Mouse (Mus musculus): ENCODE measurements around the gene Epb41l3. TPM values are rescaled to one million over a fixed set of nuclear protein-coding genes. Genes with fewer than 3 reads are reported as not detected.

The Epb41l3 gene
- polyA plus RNA-seq, 1 experiment from 2014 or later, result 53.7 TPM

DNA sequence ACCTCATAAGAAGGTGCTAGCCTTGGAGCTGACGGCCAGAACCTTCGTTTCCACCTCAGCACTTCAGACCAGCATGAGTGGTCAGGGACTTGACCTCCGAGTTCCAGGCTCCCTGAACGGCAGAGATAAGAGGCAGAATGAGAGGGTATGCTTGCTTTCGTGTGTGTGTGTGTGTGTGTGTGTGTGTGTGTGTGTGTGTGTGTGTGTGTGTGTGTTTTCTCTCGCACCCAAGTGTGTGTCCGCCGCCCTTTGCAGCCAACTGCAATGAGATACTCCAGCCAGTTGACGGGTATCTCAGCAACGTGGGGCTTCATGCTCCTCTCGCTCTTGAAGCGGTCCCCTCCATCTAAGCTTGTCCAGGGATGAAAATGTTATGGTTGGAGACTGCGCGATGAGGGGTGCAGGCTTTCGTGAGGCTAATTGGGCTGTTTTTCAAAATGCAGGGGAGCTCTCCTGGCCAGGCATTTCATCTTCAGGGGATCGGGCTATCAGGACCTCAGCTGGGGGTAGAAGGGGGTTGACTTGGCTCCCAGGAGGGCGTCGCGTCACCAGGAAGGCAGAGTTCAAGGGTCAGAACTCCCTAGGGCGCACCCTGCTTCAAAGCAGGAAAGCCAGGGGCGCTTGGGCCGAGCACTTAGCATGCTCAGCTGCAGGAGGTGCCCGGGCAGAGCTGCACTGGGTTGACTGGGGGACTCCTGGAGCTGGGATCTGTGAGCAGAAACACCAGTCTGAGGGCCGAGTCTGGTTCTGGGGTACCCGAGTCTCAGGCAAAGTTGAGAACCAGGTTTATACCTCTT is 1.5 kb downstream of the Epb41l3 start:
- no peak overlapping the region for H3K27ac ChIP-seq
- peaks cover 52% of the 10 kb centered on the region for H3K27me3 ChIP-seq
- H3K36me3 ChIP-seq, result no peaks in the 10 kb centered on the region
- 3% methylated on average over 25 of the region's 25 CpGs for WGBS
- peaks cover 12% of the 10 kb centered on the region for H3K4me1 ChIP-seq
- peak overlapping the region; percentile 49 for H3K4me3 ChIP-seq
- H3K4me2 ChIP-seq, result peak overlapping the region; percentile 95
- no peak for ATAC-seq (ENCODE audit: borderline replicate concordance, extremely low read depth, low FRiP score, low TSS enrichment)
- H3K9ac ChIP-seq, result peak overlapping the region; percentile 36; the same call in 1 of the 2 replicates
- H3K9me3 ChIP-seq, result no peaks in the 10 kb centered on the region

DNA sequence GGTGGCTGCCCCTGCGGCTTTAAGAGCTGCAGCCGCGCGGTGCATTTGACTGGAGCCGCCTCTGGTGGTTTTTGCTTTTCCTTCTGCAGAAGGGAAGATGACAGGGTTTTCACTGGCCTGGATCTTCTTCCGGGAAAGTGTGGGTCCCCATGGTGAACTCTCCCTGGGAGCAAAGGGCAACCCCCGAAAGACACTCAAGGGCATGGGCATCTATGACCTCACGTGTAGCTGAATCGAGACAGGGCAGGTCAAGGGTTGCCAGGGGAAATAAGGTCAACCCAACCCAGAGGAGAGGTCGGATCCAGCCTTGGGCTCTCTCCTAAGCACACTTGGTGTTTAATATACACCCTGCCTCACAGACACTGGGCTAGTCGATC is 2.0 kb downstream of the Epb41l3 start:
- no peaks in the 10 kb centered on the region for H3K9me3 ChIP-seq
- H3K4me1 ChIP-seq, result peaks cover 12% of the 10 kb centered on the region
- H3K27me3 ChIP-seq, result peaks cover 52% of the 10 kb centered on the region
- no peak overlapping the region for H3K27ac ChIP-seq
- H3K36me3 ChIP-seq, result no peaks in the 10 kb centered on the region
- ATAC-seq (ENCODE audit: borderline replicate concordance, extremely low read depth, low FRiP score, low TSS enrichment), result no peak
- H3K4me2 ChIP-seq, result peak overlapping the region; percentile 95
- no peak overlapping the region for H3K9ac ChIP-seq
- H3K4me3 ChIP-seq, result 0 out of 2 replicates have a peak overlapping the region, but pooled peaks have one; percentile 49
- WGBS, result 17% methylated on average over 11 of the region's 11 CpGs

DNA sequence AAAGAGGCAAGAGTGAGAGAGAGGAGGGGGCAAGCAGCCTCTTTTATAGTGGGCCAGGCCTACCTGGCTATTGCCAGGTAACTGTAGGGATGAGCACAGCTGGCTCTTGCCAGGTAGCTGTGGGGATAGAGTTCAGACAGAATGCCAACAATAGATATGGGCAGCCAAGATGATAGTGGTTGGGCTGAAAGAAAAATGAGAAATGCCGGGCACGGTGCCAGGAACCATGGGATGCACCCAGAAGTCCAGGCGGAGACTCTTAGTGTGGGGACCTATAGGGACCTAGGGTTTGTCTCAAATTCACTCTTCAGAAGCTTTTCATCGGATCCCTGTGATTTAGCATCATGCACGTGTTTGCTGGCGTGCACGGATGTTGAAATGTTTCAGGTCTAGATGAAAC is 6.8 kb downstream of the Epb41l3 start:
- WGBS, result 81% methylated on average over 7 of the region's 7 CpGs
- Histone ChIP-seq H3K4me1 (no peaks in the 10 kb centered on the region), H3K36me3 (no peaks in the 10 kb centered on the region), H3K27me3 (peaks cover 20% of the 10 kb centered on the region), H3K27ac (no peak overlapping the region), H3K4me2 (no peak overlapping the region), H3K9ac (no peak overlapping the region), H3K4me3 (no peak overlapping the region), H3K9me3 (no peaks in the 10 kb centered on the region)
- no peak for ATAC-seq (ENCODE audit: borderline replicate concordance, extremely low read depth, low FRiP score, low TSS enrichment)

DNA sequence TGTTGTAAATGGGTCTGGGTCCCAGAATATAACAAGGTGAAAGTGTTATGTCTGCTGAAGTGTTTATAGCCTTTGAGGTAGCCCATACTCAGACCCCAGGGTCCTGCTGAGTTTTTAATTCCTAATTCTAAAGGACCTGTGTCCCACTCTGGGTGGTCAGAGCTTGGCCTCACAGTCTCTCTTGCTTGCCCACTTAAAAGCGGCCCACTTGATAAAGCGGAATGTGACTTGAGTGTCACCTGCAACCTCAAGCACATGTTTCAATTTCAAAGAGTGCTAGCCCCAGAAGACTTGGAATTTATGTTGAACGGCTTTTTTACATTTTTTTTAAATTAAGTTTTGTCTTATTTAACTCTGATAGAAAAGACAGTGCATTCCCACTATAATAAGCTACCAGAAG is 16.1 kb downstream of the Epb41l3 start:
- no peak for ATAC-seq (ENCODE audit: borderline replicate concordance, extremely low read depth, low FRiP score, low TSS enrichment)
- Histone ChIP-seq H3K9me3 (no peaks in the 10 kb centered on the region), H3K4me3 (no peak overlapping the region), H3K4me1 (no peaks in the 10 kb centered on the region), H3K27me3 (no peaks in the 10 kb centered on the region), H3K36me3 (no peaks in the 10 kb centered on the region), H3K27ac (0 out of 2 replicates have a peak overlapping the region, but pooled peaks have one; percentile 1), H3K4me2 (no peak overlapping the region), H3K9ac (no peak overlapping the region)
- 57% methylated on average over 3 of the region's 3 CpGs for WGBS

DNA sequence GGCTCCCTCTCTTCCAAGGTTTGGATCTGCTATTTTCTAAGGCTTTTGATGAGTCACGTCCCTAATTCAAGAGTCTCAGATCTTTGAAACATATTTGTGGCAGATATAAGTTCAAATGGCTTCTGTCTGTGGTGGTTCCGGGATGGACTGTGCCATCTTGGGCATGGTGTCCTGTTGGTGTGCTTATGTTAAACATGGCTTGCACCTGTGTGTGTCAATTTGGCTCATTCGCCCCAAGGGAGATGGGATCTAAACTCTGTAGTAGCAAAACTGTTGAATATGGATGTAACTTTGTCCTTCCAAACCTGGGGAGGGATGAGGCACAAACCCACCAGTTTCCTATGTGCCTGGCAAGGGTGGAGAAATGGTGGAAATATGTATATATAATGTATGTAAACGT is 21.6 kb downstream of the Epb41l3 start:
- H3K4me2 ChIP-seq, result no peak overlapping the region
- H3K4me1 ChIP-seq, result no peaks in the 10 kb centered on the region
- no peak overlapping the region for H3K27ac ChIP-seq
- no peak overlapping the region for H3K9ac ChIP-seq
- 81% methylated on average over 4 of the region's 4 CpGs for WGBS
- no peak for ATAC-seq (ENCODE audit: borderline replicate concordance, extremely low read depth, low FRiP score, low TSS enrichment)
- no peaks in the 10 kb centered on the region for H3K9me3 ChIP-seq
- H3K27me3 ChIP-seq, result no peaks in the 10 kb centered on the region
- H3K4me3 ChIP-seq, result no peak overlapping the region
- H3K36me3 ChIP-seq, result no peaks in the 10 kb centered on the region

DNA sequence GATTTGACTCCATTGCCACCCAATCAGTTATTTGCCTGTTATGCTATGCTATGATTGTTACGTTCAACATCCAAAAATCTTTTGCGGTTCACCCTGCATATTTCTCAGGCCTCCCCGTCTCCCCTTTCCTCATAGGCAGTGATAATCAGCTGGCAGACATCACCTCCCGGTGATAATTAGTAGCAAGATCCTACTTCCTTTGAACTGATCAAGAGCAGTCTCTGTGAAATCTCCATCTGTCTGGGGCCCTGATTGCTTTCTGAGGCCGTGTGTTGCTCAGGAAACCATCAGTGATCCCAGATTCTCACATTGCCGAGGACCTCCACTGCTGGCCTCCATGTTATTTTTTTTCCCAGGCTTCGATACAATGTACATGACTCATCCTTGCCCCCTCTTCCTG is 22.5 kb downstream of the Epb41l3 start:
- ATAC-seq (ENCODE audit: borderline replicate concordance, extremely low read depth, low FRiP score, low TSS enrichment), result no peak
- H3K9me3 ChIP-seq, result no peaks in the 10 kb centered on the region
- H3K27ac ChIP-seq, result no peak overlapping the region
- H3K4me3 ChIP-seq, result no peak overlapping the region
- H3K4me2 ChIP-seq, result no peak overlapping the region
- H3K4me1 ChIP-seq, result no peaks in the 10 kb centered on the region
- 54% methylated on average over 7 of the region's 7 CpGs for WGBS
- no peak overlapping the region for H3K9ac ChIP-seq
- no peaks in the 10 kb centered on the region for H3K36me3 ChIP-seq
- no peaks in the 10 kb centered on the region for H3K27me3 ChIP-seq

DNA sequence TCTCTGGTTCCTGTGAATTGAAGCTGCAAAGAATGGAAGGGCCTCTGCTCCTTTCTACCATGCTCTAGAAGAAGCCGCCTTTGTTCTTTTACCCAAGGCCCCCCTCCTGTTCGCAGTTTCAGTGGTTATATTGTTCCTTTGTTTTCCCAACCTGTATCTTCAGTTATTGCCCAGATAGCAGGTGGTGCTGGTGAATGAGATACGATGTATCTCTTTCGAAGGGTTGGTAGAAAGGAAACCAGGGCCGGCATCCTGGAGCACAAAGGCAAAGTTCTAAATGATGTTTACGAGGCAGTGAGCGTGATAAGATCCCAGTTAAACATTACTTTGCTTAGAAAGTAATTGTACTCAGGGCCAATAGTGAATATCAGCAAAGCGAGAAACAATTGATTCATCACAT is 27.8 kb downstream of the Epb41l3 start:
- no peak for ATAC-seq (ENCODE audit: borderline replicate concordance, extremely low read depth, low FRiP score, low TSS enrichment)
- Histone ChIP-seq H3K4me1 (peaks cover 6% of the 10 kb centered on the region; the same call in 1 of the 2 replicates), H3K27me3 (no peaks in the 10 kb centered on the region)

DNA sequence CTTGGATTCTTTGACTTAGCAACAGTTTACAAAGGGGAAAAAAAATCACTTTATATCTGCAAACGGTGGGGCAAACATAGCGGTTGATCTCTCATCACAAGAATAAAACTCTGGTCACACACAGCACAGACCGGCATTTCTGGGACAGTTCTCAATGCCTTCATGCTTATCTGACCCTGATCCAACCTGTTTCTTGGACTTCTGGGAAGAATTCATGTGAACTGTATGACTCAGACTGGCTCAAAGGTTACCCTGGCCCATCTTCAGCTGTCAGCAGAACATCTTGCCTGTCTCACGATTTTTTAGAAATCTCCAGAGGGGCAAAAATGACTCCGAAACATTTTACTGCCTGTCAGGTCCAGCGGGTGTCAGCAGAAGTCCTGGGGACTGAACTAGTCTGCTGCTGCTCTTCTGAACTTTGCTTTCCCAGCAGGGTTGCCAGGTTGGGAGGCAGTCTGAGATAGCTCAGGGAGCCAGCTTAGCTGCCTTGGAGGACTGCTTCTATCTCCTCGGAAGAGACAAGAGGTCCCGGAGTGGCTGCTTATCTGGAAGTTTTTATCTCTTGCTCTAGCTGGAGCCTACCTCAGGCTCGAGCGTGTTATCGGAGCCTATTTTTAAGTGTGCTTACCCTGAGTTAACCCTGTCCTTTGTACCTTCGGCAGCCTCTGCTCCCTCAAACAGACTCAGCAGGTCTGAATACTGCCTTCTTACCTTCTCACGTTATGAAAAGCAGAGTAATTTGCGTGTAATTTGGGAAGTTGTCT is 29.7 kb downstream of the Epb41l3 start:
- H3K9me3 ChIP-seq, result no peaks in the 10 kb centered on the region
- H3K27ac ChIP-seq, result no peak overlapping the region
- WGBS, result 17% methylated on average over 14 of the region's 14 CpGs

More for the DNA sequence above, 27.8 kb downstream of the Epb41l3 start:
- Histone ChIP-seq H3K9ac (no peak overlapping the region), H3K4me2 (no peak overlapping the region), H3K36me3 (no peaks in the 10 kb centered on the region), H3K27ac (no peak overlapping the region), H3K9me3 (no peaks in the 10 kb centered on the region), H3K4me3 (no peak overlapping the region)
- 75% methylated on average over 8 of the region's 8 CpGs for WGBS

DNA sequence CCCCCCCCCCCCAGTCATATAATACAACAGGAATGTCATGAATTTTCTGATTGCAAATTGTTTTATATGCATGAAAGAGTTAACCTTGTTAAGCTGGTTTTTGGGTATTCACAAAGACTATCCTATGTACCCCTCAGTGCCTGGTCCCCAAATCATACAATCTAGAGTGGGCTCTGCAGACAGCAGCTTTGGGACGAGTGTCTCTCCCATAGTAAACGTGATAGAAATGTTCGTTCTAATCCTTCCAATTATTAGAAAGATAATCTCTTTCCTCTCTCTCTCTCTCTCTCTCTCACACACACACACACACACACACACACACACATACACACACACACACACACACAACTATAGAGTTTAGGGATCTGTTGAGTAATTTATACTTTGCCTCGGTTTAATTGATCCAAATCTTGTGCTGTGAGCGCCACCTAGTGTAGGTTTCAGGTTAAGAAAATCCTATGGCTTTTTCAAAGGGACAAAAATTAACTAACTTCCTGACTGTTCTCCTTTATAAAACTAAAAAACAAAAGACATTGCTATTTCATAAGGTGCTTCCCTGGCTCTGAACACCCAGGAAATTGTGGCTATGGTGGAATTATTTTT is 30.4 kb downstream of the Epb41l3 start:
- ATAC-seq (ENCODE audit: borderline replicate concordance, extremely low read depth, low FRiP score, low TSS enrichment), result no peak
- no peaks in the 10 kb centered on the region for H3K9me3 ChIP-seq
- H3K27me3 ChIP-seq, result no peaks in the 10 kb centered on the region
- 11% methylated on average over 5 of the region's 5 CpGs for WGBS
- peaks cover 6% of the 10 kb centered on the region; the same call in 1 of the 2 replicates for H3K4me1 ChIP-seq
- peak overlapping the region; percentile 42 for H3K4me2 ChIP-seq
- H3K27ac ChIP-seq, result no peak overlapping the region
- H3K36me3 ChIP-seq, result no peaks in the 10 kb centered on the region
- no peak overlapping the region for H3K4me3 ChIP-seq
- H3K9ac ChIP-seq, result no peak overlapping the region

More for the DNA sequence above, 29.7 kb downstream of the Epb41l3 start:
- Histone ChIP-seq H3K27me3 (no peaks in the 10 kb centered on the region), H3K36me3 (no peaks in the 10 kb centered on the region), H3K4me3 (no peak overlapping the region), H3K9ac (no peak overlapping the region), H3K4me2 (peak overlapping the region; percentile 42), H3K4me1 (peaks cover 6% of the 10 kb centered on the region; the same call in 1 of the 2 replicates)
- ATAC-seq (ENCODE audit: borderline replicate concordance, extremely low read depth, low FRiP score, low TSS enrichment), result no peak

DNA sequence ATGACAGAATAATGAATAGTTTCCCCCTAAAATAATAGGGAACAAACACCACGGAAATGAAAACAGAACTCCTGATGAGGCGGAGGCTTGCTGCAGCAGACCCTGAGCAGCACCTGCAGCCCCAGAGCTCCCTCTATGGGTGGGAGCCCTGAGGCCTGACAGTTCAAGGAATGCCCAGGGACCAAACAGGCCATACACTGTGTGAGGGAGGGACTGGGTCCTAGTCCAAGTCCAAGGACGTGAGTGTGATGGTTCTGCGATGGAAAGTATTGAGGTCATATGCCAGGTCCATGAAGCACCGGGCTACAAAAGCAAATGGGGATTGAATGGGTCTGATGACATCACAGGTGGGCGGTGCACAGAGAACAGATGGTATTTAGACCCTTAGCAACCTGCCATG is 33.7 kb downstream of the Epb41l3 start:
- no peak overlapping the region for H3K4me3 ChIP-seq
- no peaks in the 10 kb centered on the region for H3K27me3 ChIP-seq
- H3K9me3 ChIP-seq, result no peaks in the 10 kb centered on the region
- no peak; the same call in 1 of the 2 replicates for ATAC-seq (ENCODE audit: borderline replicate concordance, extremely low read depth, low FRiP score, low TSS enrichment)
- H3K9ac ChIP-seq, result no peak overlapping the region
- H3K36me3 ChIP-seq, result no peaks in the 10 kb centered on the region
- 60% methylated on average over 6 of the region's 6 CpGs for WGBS
- H3K4me2 ChIP-seq, result no peak overlapping the region
- no peak overlapping the region for H3K27ac ChIP-seq
- H3K4me1 ChIP-seq, result peaks cover 6% of the 10 kb centered on the region; the same call in 1 of the 2 replicates

DNA sequence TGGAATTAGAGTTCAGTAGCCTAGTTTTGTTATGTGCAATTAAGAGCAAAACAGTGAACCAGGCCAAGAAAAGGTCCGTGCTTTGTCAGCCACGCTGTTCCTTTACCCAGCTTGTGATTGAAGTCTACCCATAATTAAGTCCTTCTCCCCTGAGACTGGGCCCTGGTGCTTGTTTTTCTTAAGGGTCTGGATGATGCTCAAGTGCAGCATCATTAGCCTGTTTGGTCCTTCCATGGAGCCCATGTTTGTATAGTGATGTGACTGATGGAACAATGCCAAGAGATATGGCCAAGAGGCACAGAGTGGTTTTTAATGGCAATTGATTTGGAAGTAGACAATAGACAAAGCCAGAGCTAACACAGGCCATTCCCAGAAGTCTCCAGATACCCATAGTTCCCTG is 36.7 kb downstream of the Epb41l3 start:
- Histone ChIP-seq H3K4me3 (no peak overlapping the region), H3K36me3 (no peaks in the 10 kb centered on the region), H3K9ac (no peak overlapping the region), H3K9me3 (no peaks in the 10 kb centered on the region), H3K27me3 (no peaks in the 10 kb centered on the region), H3K27ac (no peak overlapping the region), H3K4me1 (no peaks in the 10 kb centered on the region), H3K4me2 (no peak overlapping the region)
- no peak for ATAC-seq (ENCODE audit: borderline replicate concordance, extremely low read depth, low FRiP score, low TSS enrichment)
- 67% methylated on average over 2 of the region's 2 CpGs for WGBS

DNA sequence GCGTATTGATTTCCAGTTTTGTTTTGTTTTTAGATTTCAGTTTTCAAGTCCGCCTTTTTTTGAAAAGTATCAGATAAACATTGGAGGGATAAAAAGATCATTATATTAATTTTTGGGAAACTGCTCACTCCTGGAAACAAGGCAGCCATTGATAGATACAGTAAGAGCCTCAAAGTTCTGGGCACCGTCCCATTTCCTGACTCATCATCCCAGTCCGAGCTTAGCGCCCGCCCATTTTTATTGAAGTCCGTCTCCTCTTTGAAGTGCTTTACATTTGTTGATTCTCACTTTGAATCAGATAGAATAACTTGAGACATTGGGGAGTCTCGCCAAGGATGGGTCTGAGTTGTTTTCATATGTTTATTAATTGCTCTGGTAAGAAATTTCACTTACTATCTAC is 43.7 kb downstream of the Epb41l3 start:
- no peaks in the 10 kb centered on the region for H3K9me3 ChIP-seq
- H3K27me3 ChIP-seq, result peaks cover 3% of the 10 kb centered on the region; the same call in 1 of the 2 replicates
- no peak overlapping the region for H3K9ac ChIP-seq
- ATAC-seq (ENCODE audit: borderline replicate concordance, extremely low read depth, low FRiP score, low TSS enrichment), result no peak
- peaks cover 15% of the 10 kb centered on the region for H3K4me1 ChIP-seq
- 55% methylated on average over 8 of the region's 8 CpGs for WGBS
- H3K27ac ChIP-seq, result no peak overlapping the region
- H3K4me2 ChIP-seq, result no peak overlapping the region
- no peaks in the 10 kb centered on the region for H3K36me3 ChIP-seq
- H3K4me3 ChIP-seq, result no peak overlapping the region
